Comparison of ENCODE assay signal across 8 mouse cellular contexts in the genomic region with DNA sequence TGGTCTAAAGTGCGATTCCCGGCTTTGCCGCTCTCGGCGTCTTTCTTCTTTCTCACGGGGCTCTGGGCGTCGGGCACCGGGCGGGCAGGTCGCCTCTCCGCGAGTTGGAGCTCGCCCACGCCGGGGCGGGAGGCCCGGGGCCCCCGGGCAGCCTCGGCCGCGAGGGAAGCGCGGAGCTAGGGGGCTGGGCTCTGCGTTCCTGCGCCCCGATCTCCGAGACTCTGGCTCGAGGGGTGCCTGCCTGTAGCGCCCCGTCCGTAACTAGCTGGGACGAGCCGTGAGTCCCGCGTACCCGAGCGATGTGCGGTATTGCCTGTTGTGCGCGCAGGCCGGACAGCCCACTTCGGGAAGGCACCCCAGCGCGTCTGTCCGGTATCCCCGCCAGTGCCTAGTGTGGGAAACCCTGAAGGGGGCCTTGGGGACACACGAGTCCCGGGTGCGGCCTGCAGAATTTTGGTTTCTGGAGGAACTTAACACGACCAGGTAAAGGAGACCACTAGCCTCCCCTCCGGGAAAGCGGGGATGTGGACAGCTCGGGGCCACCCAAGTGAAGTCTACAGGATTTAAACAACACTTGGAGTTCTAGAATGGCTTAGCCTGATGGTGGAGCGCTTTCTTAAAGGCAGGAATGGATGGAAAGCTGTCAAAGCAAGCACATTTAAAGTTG. TPM values are rescaled to one million over a fixed set of nuclear protein-coding genes. Genes with fewer than 3 reads are reported as not detected.
DNase-seq lines count a peak whose midpoint lies in the region; ATAC-seq and TF ChIP-seq lines count a peak whose summit lies in the region.

No protein-coding gene starts in this region.

- H3K4me3 ChIP-seq in cerebellum, adult 2 months (replicated peaks; ENCODE audit: insufficient read depth, low read depth, low read length): peak overlapping the region; percentile 99
- peak overlapping the region; percentile 93 for H3K4me3 ChIP-seq in stomach, postnatal 0 days (ENCODE audit: low read depth, low read length)

- no peak for TF ChIP-seq CTCF in cerebellum, adult 2 months (IDR thresholded peaks at IDR 0.05; ENCODE audit: borderline replicate concordance, insufficient read depth, low read depth, low read length)
- TF ChIP-seq CTCF in stomach, postnatal 0 days (IDR thresholded peaks at IDR 0.05; ENCODE audit: low read depth): no peak

- TF ChIP-seq EP300 in stomach, postnatal 0 days (optimal IDR thresholded peaks at IDR 0.05): no peak

- no peak; the same call in 1 of the 2 replicates for ATAC-seq in stomach, postnatal 0 days (ENCODE audit: low FRiP score, low TSS enrichment)

- intact Hi-C loops in gastrocnemius, postnatal 14 days (cut with DNase I; ENCODE audit: low total_unique reads): no loop called here

- peak; percentile 65 for DNase-seq in embryo, embryonic 10 days (ENCODE audit: low spot score)
- no peak for DNase-seq in embryo, embryonic 9.5 days (ENCODE audit: extremely low spot score)
- peak; percentile 35 for DNase-seq in 416B (ENCODE audit: low read depth)
- DNase-seq in cerebellum, adult 2 months: no peak
- peak; percentile 65 for DNase-seq in gastrocnemius, postnatal 14 days
- DNase-seq in kidney, postnatal 36 days: peak; percentile 29 to 66
- peak; percentile 46 for DNase-seq in lung, postnatal 25 days (ENCODE audit: low spot score)
- no peak for DNase-seq in stomach, postnatal 0 days (ENCODE audit: low spot score)

- under 1% methylated on average over 55 of the region's 55 CpGs for WGBS in cerebellum, adult 2 months
- under 1% methylated on average over 49 of the region's 55 CpGs for WGBS in stomach, postnatal 0 days

- H3K4me2 ChIP-seq in stomach, postnatal 0 days (replicated peaks; ENCODE audit: low read depth): peak overlapping the region; percentile 74

- H3K4me1 ChIP-seq in cerebellum, adult 2 months (ENCODE audit: control insufficient read depth, insufficient read depth, low read length): peaks cover 7% of the 10 kb centered on the region; the same call in 1 of the 2 replicates
- H3K4me1 ChIP-seq in stomach, postnatal 0 days (replicated peaks; ENCODE audit: control insufficient read depth, insufficient read depth): no peaks in the 10 kb centered on the region; the same call in 1 of the 2 replicates

- no peaks in the 10 kb centered on the region for H3K27me3 ChIP-seq in cerebellum, adult 2 months (ENCODE audit: control insufficient read depth, insufficient read depth, low read length)
- H3K27me3 ChIP-seq in stomach, postnatal 0 days (ENCODE audit: control insufficient read depth, insufficient read depth, low read length): no peaks in the 10 kb centered on the region

- no peaks in the 10 kb centered on the region for H3K9me3 ChIP-seq in stomach, postnatal 0 days (ENCODE audit: control insufficient read depth, low read length)

- no peaks in the 10 kb centered on the region for H3K36me3 ChIP-seq in stomach, postnatal 0 days (ENCODE audit: control insufficient read depth, insufficient read depth, low read length)

- peak overlapping the region; percentile 95 for H3K9ac ChIP-seq in stomach, postnatal 0 days (ENCODE audit: low read length)

- H3K27ac ChIP-seq in cerebellum, adult 2 months (ENCODE audit: insufficient read depth, low read length): peak overlapping the region; percentile 38; the same call in 1 of the 2 replicates
- H3K27ac ChIP-seq in stomach, postnatal 0 days (replicated peaks): peak overlapping the region; percentile 99

- TF ChIP-seq POLR2A in cerebellum, adult 2 months (IDR thresholded peaks at IDR 0.05; ENCODE audit: borderline replicate concordance, insufficient read depth, low read length): no peak

RNA-seq across cellular contexts. Expression of a gene that starts 0.5 kb away (rescaled TPM):
- 11.2 and 14.2 TPM in 2 replicates for polyA plus RNA-seq in cerebellum, adult 2 months (2012; rRNA removed)
- total RNA-seq in gastrocnemius, postnatal 14 days (2021): 10 to 100 TPM; 21.4 to 23.6 TPM
- polyA plus RNA-seq in stomach, postnatal 0 days (2015; fragmentation: Nextera tagmentation; extraction: Ambion mirVana): 17.1 and 17.2 TPM in 2 replicates

Comparison
In these comparisons a context has a peak if more than half of its experiments do, and no peak if none do; other contexts are left out.
1. DNase-seq: peak in embryo, embryonic 10 days (single experiment), 416B (single experiment), gastrocnemius, postnatal 14 days (single experiment), kidney, postnatal 36 days (2 of 2) and lung, postnatal 25 days (single experiment); none in embryo, embryonic 9.5 days (single experiment), cerebellum, adult 2 months (0 of 2) and stomach, postnatal 0 days (single experiment).